Mouse (Mus musculus) common myeloid progenitor, adult 5-6 weeks (primary cell): Measurements from ENCODE around the gene Itih1. TPM values are rescaled to one million over a fixed set of nuclear protein-coding genes. Genes with fewer than 3 reads are reported as not detected.

ENCODE experiments used
- ATAC-seq: replicated peaks from 2 replicates; pipeline ENCODE4 v1.8.0; 2016; ENCODE audit warnings: low read depth, mild to moderate bottlenecking, moderate TSS enrichment, inconsistent platforms; ENCODE audit not compliant: poor library complexity, severe bottlenecking
- total RNA-seq: library from RNA; stranded (forward); fragments of 200-1000, 187-1606 nt; gene quantifications from 2 replicates; pipeline ENCODE4 v1.2.3, GENCODE M21; 2017

Itih1 gene
- total RNA-seq, 1 experiment from 2014 or later = not detected

DNA sequence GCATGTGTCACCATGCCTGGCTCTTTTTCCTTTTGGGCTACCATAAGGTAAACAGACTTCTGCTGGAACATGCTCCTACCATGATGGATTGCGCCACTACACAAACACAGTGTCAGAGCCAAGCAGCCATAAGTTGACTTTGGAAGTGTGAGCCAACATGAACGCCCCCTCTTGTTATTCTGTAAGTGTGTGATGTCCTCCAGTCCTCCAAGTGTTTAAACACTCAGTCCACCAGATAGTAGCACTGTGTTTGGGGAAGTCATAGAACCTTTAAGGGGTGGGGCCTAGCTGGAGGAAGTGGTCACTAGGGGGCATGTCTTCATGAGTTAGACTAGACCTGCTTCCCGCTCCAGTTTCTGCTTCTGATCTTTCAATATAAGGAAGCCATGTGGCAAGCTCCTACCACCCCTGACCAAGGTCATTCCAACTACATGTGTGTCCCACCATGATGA is 35.2 kb downstream of the Itih1 start:
- peak; percentile 82 for ATAC-seq

DNA sequence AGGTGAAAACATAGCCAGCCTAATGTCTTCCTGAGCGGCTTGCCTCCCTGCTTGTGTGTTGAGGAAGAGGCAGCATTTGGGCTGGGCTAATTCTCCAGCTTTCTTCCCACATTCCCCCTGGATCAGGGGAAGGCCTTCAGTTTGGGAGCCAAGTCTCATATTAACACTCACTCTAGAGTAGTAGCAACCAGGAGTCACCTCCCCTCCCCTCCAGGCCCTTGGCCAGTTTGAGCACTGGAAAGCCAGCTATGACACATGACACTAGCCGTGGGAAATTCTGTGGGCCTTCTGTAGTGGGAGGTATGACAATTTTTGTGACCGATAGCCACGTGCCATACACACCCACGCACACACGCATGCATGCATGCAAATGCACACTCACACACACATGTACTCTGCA is 37.1 kb downstream of the Itih1 start:
- no peak for ATAC-seq

DNA sequence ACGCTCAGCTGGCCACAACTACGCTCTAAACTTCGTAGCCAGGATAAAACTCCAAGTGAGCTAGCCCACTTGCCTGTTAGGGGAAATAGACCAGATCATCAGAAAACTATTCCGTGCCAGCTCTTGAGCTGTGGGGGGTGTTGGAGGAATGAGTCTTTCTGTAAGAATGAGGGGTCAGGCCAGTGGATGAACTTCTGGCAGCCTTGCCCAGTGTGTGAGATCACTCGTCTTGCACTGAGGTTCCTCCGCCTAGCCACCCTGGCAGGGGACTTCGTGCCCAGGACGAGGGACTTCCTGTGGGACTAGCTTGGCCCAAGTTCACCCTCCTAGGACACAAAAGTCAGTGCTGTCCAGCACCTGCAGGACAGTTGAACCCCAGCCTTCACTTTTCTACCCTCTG is 38.8 kb downstream of the Itih1 start:
- no peak for ATAC-seq

DNA sequence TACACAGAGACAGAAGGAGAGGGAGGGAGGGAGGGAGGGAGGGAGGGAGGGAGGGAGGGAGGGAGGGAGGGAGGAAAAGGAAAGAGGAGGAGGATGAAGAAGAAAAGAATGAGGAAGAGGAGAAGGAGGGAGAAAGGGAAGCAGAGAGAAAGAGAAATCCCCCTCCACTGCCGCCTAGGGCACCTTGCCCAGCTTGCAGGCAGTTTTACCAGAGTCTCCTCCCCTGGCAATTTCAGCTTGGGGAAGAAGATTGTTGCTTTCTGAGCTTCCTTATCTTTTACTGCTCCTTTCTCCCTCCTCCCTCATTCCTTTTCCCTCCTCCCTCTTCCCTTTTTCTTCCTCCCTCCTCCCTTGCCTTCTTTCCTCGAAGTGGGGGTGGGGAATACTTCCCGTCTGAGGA is 40.1 kb downstream of the Itih1 start:
- ATAC-seq = no peak

DNA sequence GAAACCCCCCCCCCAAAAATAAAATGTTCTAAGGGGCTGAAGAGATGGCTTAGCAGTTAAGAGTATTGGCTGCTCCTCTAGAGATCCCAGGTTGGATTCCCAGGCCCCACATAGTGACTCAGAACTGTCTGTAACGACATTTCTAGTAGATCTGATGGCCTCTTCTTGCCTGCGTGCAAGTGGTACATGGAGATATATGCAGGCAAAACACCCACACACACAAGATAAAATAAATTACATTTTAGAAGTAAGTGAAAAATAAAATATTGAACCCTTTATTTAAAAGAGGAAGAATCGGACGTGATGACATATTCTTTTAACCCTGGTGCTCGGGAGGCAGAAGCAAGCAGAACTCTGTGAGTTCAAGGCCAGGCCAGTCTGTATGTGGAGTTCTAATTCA is 40.5 kb downstream of the Itih1 start:
- ATAC-seq = no peak

DNA sequence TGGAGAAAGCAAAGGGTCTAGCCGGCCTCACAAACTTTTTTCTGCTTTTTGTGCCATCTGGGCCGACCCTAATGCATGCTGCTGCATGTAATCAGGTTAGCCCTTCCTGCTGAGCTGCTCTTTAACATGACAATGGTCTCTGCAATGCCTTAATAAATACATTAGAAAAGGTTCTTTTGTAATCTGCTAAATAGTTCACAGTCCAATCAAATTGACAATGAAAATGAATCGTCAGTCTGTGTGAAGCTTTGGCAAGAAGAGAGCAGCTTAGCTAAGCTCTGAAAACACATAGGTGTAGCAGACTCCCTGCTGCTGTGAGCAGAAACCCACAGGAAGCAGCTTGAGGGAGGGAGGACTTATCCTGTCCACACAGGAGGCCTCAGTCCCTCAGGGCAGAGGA is 43.1 kb downstream of the Itih1 start:
- ATAC-seq = no peak

DNA sequence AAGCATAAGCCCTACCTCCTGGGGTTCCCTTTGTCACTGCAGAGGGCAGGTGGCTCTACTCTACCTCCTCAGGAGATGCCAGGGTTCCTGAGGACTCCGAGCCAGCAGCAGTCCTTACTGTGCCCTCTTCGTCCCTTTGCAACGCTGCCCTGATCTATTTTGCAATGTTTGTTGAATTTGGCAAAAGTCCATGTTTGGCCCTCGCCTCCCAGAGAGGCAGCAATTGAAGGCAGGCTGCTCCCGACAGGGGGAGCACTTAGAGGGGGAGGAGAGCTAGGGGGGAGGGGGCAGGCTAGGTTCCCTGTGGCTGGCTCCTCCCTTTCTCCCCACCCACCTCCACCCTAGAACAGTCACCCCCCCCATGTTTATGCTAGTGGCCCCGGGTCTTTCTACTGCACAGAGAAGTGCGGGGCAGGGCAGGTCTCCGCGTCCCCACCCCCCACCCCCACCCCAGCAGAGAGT is 54.8 kb downstream of the Itih1 start:
- peak; percentile 65 for ATAC-seq

DNA sequence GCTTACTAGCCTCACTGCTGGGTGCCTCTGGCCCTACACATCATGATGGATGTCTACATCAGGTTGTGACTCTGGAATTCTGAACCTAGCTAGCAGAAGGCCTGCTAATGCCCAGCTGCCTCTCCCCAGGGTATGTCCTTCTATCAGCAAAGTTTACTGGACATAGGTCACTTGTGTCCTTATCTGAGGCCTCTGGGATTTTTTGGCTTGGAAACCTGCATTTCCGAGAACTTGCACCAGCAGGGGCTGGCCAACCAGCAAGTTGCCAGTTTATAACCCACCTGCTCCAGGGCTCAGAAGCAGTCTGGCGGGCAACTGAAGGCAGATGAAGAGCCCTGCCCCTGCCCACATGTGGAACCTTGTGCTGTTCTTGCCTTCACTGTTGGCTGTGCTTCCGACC is 56.9 kb downstream of the Itih1 start, which contains the start of gene Itih4:
Gene Itih4 (plus strand): TSS at position 273 of the 400 bp plus-strand sequence.
- no peak for ATAC-seq

DNA sequence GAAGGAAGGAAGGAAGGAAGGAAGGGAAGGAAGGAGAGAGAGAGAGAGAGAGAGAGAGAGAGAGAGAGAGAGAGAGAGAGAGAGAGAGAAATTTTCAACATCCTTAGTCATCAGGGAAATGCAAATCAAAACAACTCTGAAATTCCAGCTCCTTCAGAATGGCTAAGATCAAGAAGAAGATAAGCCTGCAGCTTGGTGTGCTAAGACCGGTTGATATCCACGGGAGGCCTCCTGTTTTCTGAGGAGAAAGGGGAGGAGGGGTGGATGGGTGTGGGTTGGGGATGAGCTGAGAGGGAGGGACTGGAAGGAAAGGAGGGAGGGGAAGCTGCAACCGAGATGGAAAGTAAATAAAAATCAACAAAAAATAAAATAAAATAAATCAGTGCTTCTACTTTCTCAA is 57.8 kb downstream of the Itih1 start:
- ATAC-seq = no peak

DNA sequence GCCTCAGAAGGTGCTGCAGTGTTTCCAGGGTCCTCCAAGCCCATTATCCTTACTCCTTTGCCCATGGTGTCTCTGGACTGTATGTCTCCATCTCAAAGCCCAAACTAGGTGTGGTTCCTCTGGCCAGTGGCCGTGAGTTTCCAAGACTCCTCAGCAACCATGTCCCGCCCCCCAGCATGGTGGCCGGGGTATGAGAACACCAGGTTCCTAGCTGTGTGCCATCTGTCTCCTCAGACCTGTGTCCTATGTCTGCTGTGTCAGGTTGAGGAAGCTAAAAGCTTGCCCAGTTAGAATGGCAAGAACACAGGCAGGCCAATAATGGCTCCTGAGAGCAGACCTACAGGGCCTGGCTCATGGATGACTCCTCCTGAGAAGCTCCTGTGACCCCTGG is 61.4 kb downstream of the Itih1 start:
- ATAC-seq = no peak

DNA sequence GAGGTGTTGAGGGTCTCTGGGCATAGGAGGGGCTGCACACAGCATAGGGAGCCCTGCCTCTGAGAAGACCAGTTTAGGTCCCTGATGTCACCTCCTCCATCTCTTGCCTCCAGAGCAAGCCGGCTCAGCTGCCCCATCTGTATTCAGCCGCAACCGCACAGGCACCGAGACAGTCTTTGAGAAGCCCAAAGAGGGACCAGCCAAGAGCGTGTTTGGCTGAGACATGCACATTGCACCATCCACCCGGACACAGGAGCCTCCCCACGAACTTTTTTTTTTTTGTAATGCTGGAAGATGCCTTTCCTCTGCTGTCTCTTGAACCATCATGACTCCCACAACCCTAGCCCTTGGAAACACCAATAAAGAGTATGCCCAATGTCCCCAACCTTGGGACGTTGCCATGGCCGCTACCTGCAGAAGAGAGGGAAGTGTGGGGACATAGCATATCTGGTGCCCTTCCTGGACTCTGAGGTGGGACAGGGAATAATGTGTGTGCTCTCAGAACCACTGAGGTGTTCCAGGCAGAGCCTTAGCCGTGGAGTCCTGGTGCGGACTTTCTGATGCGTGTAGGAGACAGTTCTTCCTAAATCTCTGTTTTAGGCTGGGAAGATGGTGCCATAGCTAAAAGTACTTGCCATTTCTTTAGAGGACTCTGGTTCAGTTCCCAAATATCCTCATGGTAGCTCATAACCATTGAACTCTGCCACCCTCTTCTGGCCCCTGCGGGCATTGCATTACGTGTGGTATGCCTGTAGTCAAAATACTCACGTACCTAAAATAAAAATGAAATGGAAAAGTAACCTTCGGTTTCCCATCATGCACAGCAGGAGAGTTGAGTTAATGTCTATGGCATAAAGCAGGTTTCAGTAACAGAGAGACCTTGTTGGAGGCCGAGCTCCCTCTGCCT is 62.0 kb downstream of the Itih1 start:
- ATAC-seq = peak; percentile 87

DNA sequence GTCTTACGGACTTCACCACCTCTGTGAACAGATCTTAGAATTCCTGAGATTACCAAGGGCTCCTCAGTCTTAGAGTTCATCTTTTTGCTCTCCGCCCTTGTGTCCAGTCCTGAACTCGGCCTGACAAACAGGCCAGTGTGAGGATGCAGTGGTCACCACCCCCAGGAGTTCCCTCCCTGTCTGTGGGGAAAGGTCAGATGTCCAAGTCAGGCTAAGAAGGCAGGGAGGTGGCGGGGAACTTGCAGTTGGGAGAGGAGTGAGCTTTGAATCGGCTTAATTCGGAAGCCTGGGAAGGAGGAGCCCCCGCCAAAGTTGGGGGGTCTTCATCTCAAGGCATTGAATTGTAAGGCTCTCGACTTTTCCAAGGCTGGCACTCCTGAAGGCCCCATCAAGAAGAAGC is 62.8 kb downstream of the Itih1 start:
- ATAC-seq = no peak

DNA sequence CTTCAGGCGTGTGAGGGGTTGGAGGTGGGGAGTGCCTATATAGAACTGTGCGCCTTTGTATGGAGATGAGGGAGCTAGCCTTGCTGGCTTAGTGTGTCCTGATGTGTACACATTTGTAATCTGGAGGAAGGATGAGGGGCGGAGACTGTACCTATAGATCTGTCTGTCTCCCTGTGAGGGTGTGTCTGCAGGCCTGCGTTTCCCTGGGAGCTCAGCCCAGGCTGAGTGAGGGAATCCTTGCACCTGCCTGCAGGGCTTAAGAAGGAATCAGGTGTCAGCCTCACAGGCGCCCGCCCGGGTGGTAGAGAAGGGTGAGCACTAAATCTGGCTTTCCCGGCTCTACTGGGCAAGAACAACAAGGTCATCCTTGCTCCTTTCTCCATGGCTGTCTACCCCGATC is 63.3 kb downstream of the Itih1 start:
- no peak for ATAC-seq

Other genes with a start within 250 kb of the Itih1 start
- 16.0 and 18.9 TPM in 2 replicates for gene Sfmbt1, start 228.4 kb downstream of the Itih1 start, total RNA-seq
- gene Tmem110, start 117.7 kb downstream of the Itih1 start, total RNA-seq = 6.4 and 6.8 TPM in 2 replicates
- gene Mustn1, start 64.1 kb downstream of the Itih1 start, total RNA-seq = 0.78 TPM in 1 of 2 replicates, not detected in the other
- gene Itih4, start 56.8 kb downstream of the Itih1 start, total RNA-seq = not detected in 2 replicates
- not detected in 2 replicates for gene Itih3, start 19.5 kb downstream of the Itih1 start, total RNA-seq
- 14.2 and 18.1 TPM in 2 replicates for gene Nek4, start 8.1 kb upstream of the Itih1 start, total RNA-seq
- gene Glt8d1, start 58.1 kb upstream of the Itih1 start, total RNA-seq = 20.5 and 36.3 TPM in 2 replicates
- 82.0 and 94.8 TPM in 2 replicates for gene Spcs1, start 58.4 kb upstream of the Itih1 start, total RNA-seq
- 83.0 and 120 TPM in 2 replicates for gene Pbrm1, start 75.8 kb upstream of the Itih1 start, total RNA-seq
- 438 and 468 TPM in 2 replicates for gene Gnl3, start 75.9 kb upstream of the Itih1 start, total RNA-seq
- 23.6 and 45.1 TPM in 2 replicates for gene Smim4, start 185.7 kb upstream of the Itih1 start, total RNA-seq
- gene Nt5dc2, start 187.8 kb upstream of the Itih1 start, total RNA-seq = 88.3 and 112 TPM in 2 replicates
- gene Stab1, start 225.4 kb upstream of the Itih1 start, total RNA-seq = not detected in 2 replicates